Mouse (Mus musculus): Measurements from ENCODE around the gene AC109138.7. TPM values are rescaled to one million over a fixed set of nuclear protein-coding genes. Genes with fewer than 3 reads are reported as not detected.

The AC109138.7 gene
- polyA plus RNA-seq, 1 experiment from 2014 or later: not detected

- peaks cover 54% of the 10 kb centered on the region for H3K4me1 ChIP-seq (ENCODE audit: control insufficient read depth, insufficient read depth, low read length)
- H3K9ac ChIP-seq (ENCODE audit: low read depth, low read length): no peak overlapping the region
- H3K4me3 ChIP-seq (ENCODE audit: low read depth, low read length): no peak overlapping the region
- 79% methylated on average over 11 of the region's 11 CpGs for WGBS
- DNase-seq (ENCODE audit: low spot score): no peak
- ATAC-seq (ENCODE audit: low read depth): no peak
- H3K36me3 ChIP-seq (ENCODE audit: control insufficient read depth, insufficient read depth, low read length): peaks cover 12% of the 10 kb centered on the region
- H3K4me2 ChIP-seq (ENCODE audit: low read depth, low read length): 0 out of 2 replicates have a peak overlapping the region, but pooled peaks have one; percentile 84
- H3K27me3 ChIP-seq (replicated peaks; ENCODE audit: control insufficient read depth, insufficient read depth, low read length): no peaks in the 10 kb centered on the region
- H3K9me3 ChIP-seq (ENCODE audit: control insufficient read depth, low read length): no peaks in the 10 kb centered on the region
- H3K27ac ChIP-seq (replicated peaks; ENCODE audit: low read depth, low read length): peak overlapping the region; percentile 42; the same call in 1 of the 2 replicates
Measured at GRCm38 (mm10) chr19:4218293-4218692, 4.1 kb downstream of the AC109138.7 start.

- H3K4me1 ChIP-seq (ENCODE audit: control insufficient read depth, insufficient read depth, low read length): peaks cover 49% of the 10 kb centered on the region
- 61% methylated on average over 1 of the region's 1 CpGs for WGBS
- no peak overlapping the region for H3K4me2 ChIP-seq (ENCODE audit: low read depth, low read length)
- H3K9ac ChIP-seq (ENCODE audit: low read depth, low read length): no peak overlapping the region
- ATAC-seq (ENCODE audit: low read depth) (no peak), DNase-seq (ENCODE audit: low spot score) (no peak)
- H3K27me3 ChIP-seq (replicated peaks; ENCODE audit: control insufficient read depth, insufficient read depth, low read length): no peaks in the 10 kb centered on the region
- peaks cover 12% of the 10 kb centered on the region for H3K36me3 ChIP-seq (ENCODE audit: control insufficient read depth, insufficient read depth, low read length)
- no peaks in the 10 kb centered on the region for H3K9me3 ChIP-seq (ENCODE audit: control insufficient read depth, low read length)
- H3K4me3 ChIP-seq (ENCODE audit: low read depth, low read length): no peak overlapping the region
- 0 out of 2 replicates have a peak overlapping the region, but pooled peaks have one; percentile 35 for H3K27ac ChIP-seq (replicated peaks; ENCODE audit: low read depth, low read length)
Measured at GRCm38 (mm10) chr19:4218784-4219183, 4.6 kb downstream of the AC109138.7 start.

GRCm38 (mm10) chr19:4219943-4220342 is 5.8 kb downstream of the AC109138.7 start:
- no peaks in the 10 kb centered on the region for H3K27me3 ChIP-seq (replicated peaks; ENCODE audit: control insufficient read depth, insufficient read depth, low read length)

GRCm38 (mm10) chr19:4220416-4220815 is 6.3 kb downstream of the AC109138.7 start:
- 47% methylated on average over 4 of the region's 4 CpGs for WGBS
- peak overlapping the region; percentile 28 for H3K4me2 ChIP-seq (ENCODE audit: low read depth, low read length)

More at GRCm38 (mm10) chr19:4219943-4220342, 5.8 kb downstream of the AC109138.7 start:
- H3K36me3 ChIP-seq (ENCODE audit: control insufficient read depth, insufficient read depth, low read length): peaks cover 12% of the 10 kb centered on the region
- H3K9me3 ChIP-seq (ENCODE audit: control insufficient read depth, low read length): no peaks in the 10 kb centered on the region
- peak overlapping the region; percentile 57; the same call in 1 of the 2 replicates for H3K27ac ChIP-seq (replicated peaks; ENCODE audit: low read depth, low read length)
- 0 out of 2 replicates have a peak overlapping the region, but pooled peaks have one; percentile 28 for H3K4me2 ChIP-seq (ENCODE audit: low read depth, low read length)
- H3K4me1 ChIP-seq (ENCODE audit: control insufficient read depth, insufficient read depth, low read length): peaks cover 46% of the 10 kb centered on the region
- 73% methylated on average over 6 of the region's 6 CpGs for WGBS
- H3K4me3 ChIP-seq (ENCODE audit: low read depth, low read length): no peak overlapping the region
- no peak for DNase-seq (ENCODE audit: low spot score)
- H3K9ac ChIP-seq (ENCODE audit: low read depth, low read length): 0 out of 2 replicates have a peak overlapping the region, but pooled peaks have one; percentile 35
- no peak for ATAC-seq (ENCODE audit: low read depth)

GRCm38 (mm10) chr19:4220957-4221743 is 7.0 kb downstream of the AC109138.7 start:
- Histone ChIP-seq H3K9ac (ENCODE audit: low read depth, low read length) (peak overlapping the region; percentile 35), H3K36me3 (ENCODE audit: control insufficient read depth, insufficient read depth, low read length) (peaks cover 12% of the 10 kb centered on the region)
- peak; percentile 39 for ATAC-seq (ENCODE audit: low read depth)

More at GRCm38 (mm10) chr19:4220416-4220815, 6.3 kb downstream of the AC109138.7 start:
- Histone ChIP-seq H3K27me3 (replicated peaks; ENCODE audit: control insufficient read depth, insufficient read depth, low read length) (no peaks in the 10 kb centered on the region), H3K9ac (ENCODE audit: low read depth, low read length) (peak overlapping the region; percentile 35; the same call in 1 of the 2 replicates), H3K4me3 (ENCODE audit: low read depth, low read length) (no peak overlapping the region), H3K4me1 (ENCODE audit: control insufficient read depth, insufficient read depth, low read length) (peaks cover 46% of the 10 kb centered on the region), H3K36me3 (ENCODE audit: control insufficient read depth, insufficient read depth, low read length) (peaks cover 12% of the 10 kb centered on the region), H3K27ac (replicated peaks; ENCODE audit: low read depth, low read length) (peak overlapping the region; percentile 57), H3K9me3 (ENCODE audit: control insufficient read depth, low read length) (no peaks in the 10 kb centered on the region)
- DNase-seq (ENCODE audit: low spot score): no peak
- ATAC-seq (ENCODE audit: low read depth): peak; percentile 47; the same call in 1 of the 2 replicates

GRCm38 (mm10) chr19:4222165-4222564 is 8.0 kb downstream of the AC109138.7 start:
- ATAC-seq (ENCODE audit: low read depth): no peak
- Histone ChIP-seq H3K27ac (replicated peaks; ENCODE audit: low read depth, low read length) (no peak overlapping the region), H3K27me3 (replicated peaks; ENCODE audit: control insufficient read depth, insufficient read depth, low read length) (no peaks in the 10 kb centered on the region), H3K4me2 (ENCODE audit: low read depth, low read length) (no peak overlapping the region), H3K4me3 (ENCODE audit: low read depth, low read length) (no peak overlapping the region), H3K9ac (ENCODE audit: low read depth, low read length) (no peak overlapping the region), H3K4me1 (ENCODE audit: control insufficient read depth, insufficient read depth, low read length) (peaks cover 38% of the 10 kb centered on the region), H3K36me3 (ENCODE audit: control insufficient read depth, insufficient read depth, low read length) (peaks cover 12% of the 10 kb centered on the region), H3K9me3 (ENCODE audit: control insufficient read depth, low read length) (no peaks in the 10 kb centered on the region)
- 78% methylated on average over 11 of the region's 11 CpGs for WGBS
- no peak for DNase-seq (ENCODE audit: low spot score)

More at GRCm38 (mm10) chr19:4220957-4221743, 7.0 kb downstream of the AC109138.7 start:
- Histone ChIP-seq H3K4me2 (ENCODE audit: low read depth, low read length) (peak overlapping the region; percentile 28), H3K9me3 (ENCODE audit: control insufficient read depth, low read length) (no peaks in the 10 kb centered on the region), H3K4me3 (ENCODE audit: low read depth, low read length) (no peak overlapping the region), H3K4me1 (ENCODE audit: control insufficient read depth, insufficient read depth, low read length) (peaks cover 44% of the 10 kb centered on the region), H3K27ac (replicated peaks; ENCODE audit: low read depth, low read length) (peak overlapping the region; percentile 57), H3K27me3 (replicated peaks; ENCODE audit: control insufficient read depth, insufficient read depth, low read length) (no peaks in the 10 kb centered on the region)
- DNase-seq (ENCODE audit: low spot score): peak; percentile 61
- whole genome bisulfite sequencing: 30% methylated on average over 13 of the region's 14 CpGs

GRCm38 (mm10) chr19:4226779-4227178 is 12.6 kb downstream of the AC109138.7 start:
- no peak for ATAC-seq (ENCODE audit: low read depth)

GRCm38 (mm10) chr19:4227446-4227845 is 13.3 kb downstream of the AC109138.7 start:
- ATAC-seq (ENCODE audit: low read depth): no peak
- H3K27me3 ChIP-seq (replicated peaks; ENCODE audit: control insufficient read depth, insufficient read depth, low read length): no peaks in the 10 kb centered on the region
- no peak overlapping the region for H3K27ac ChIP-seq (replicated peaks; ENCODE audit: low read depth, low read length)
- DNase-seq (ENCODE audit: low spot score): no peak
- 0 out of 2 replicates have a peak, but pooled peaks cover under 1% of the 10 kb centered on the region for H3K36me3 ChIP-seq (ENCODE audit: control insufficient read depth, insufficient read depth, low read length)
- H3K4me1 ChIP-seq (ENCODE audit: control insufficient read depth, insufficient read depth, low read length): peaks cover 7% of the 10 kb centered on the region; the same call in 1 of the 2 replicates
- H3K9me3 ChIP-seq (ENCODE audit: control insufficient read depth, low read length): no peaks in the 10 kb centered on the region
- H3K4me3 ChIP-seq (ENCODE audit: low read depth, low read length): no peak overlapping the region
- H3K4me2 ChIP-seq (ENCODE audit: low read depth, low read length): no peak overlapping the region
- 71% methylated on average over 5 of the region's 5 CpGs for WGBS
- no peak overlapping the region for H3K9ac ChIP-seq (ENCODE audit: low read depth, low read length)

More at GRCm38 (mm10) chr19:4226779-4227178, 12.6 kb downstream of the AC109138.7 start:
- Histone ChIP-seq H3K4me3 (ENCODE audit: low read depth, low read length) (no peak overlapping the region), H3K27ac (replicated peaks; ENCODE audit: low read depth, low read length) (no peak overlapping the region), H3K36me3 (ENCODE audit: control insufficient read depth, insufficient read depth, low read length) (peaks cover 7% of the 10 kb centered on the region), H3K9me3 (ENCODE audit: control insufficient read depth, low read length) (no peaks in the 10 kb centered on the region), H3K4me1 (ENCODE audit: control insufficient read depth, insufficient read depth, low read length) (peaks cover 3% of the 10 kb centered on the region), H3K4me2 (ENCODE audit: low read depth, low read length) (no peak overlapping the region), H3K27me3 (replicated peaks; ENCODE audit: control insufficient read depth, insufficient read depth, low read length) (no peaks in the 10 kb centered on the region), H3K9ac (ENCODE audit: low read depth, low read length) (no peak overlapping the region)
- 88% methylated on average over 7 of the region's 7 CpGs for WGBS
- no peak for DNase-seq (ENCODE audit: low spot score)
